Mouse (Mus musculus): ENCODE results near the gene Aaas. TPM values are rescaled to one million over a fixed set of nuclear protein-coding genes. Genes with fewer than 3 reads are reported as not detected.

Gene Aaas
- polyA plus RNA-seq (2015; fragmentation: Nextera tagmentation; extraction: Ambion mirVana): 30.4 and 49.7 TPM in 2 replicates

GRCm38 (mm10) chr15:102350138-102350941, at the start of gene Aaas:
TSS of gene Aaas (minus strand) at chr15:102350771.
- Histone ChIP-seq H3K4me1 (peaks cover 17% of the 10 kb centered on the region), H3K27ac (replicated peaks) (peak within 1 kb of the TSS; percentile 77), H3K36me3 (peaks cover 13% of the 10 kb centered on the region; the same call in 1 of the 2 replicates), H3K27me3 (replicated peaks) (no peaks in the 10 kb centered on the region), H3K9me3 (replicated peaks) (no peaks in the 10 kb centered on the region), H3K9ac (replicated peaks) (peak within 1 kb of the TSS; percentile 75), H3K4me3 (replicated peaks) (peak within 1 kb of the TSS; percentile 86), H3K4me2 (peak within 1 kb of the TSS; percentile 86)
- under 1% methylated on average over 56 of the region's 56 CpGs for WGBS
- peak; percentile 90 for ATAC-seq (ENCODE audit: low FRiP score)

GRCm38 (mm10) chr15:102399229-102400221, 49.0 kb upstream of the Aaas start:
- H3K4me2 ChIP-seq: peak overlapping the region; percentile 70
- no peaks in the 10 kb centered on the region for H3K27me3 ChIP-seq (replicated peaks)
- no peaks in the 10 kb centered on the region for H3K9me3 ChIP-seq (replicated peaks)
- WGBS: 7% methylated on average over 34 of the region's 34 CpGs
- peak overlapping the region; percentile 24 for H3K9ac ChIP-seq (replicated peaks)
- no peak; the same call in 1 of the 2 replicates for ATAC-seq (ENCODE audit: low FRiP score)
- peak overlapping the region; percentile 38 for H3K4me3 ChIP-seq (replicated peaks)
- peaks cover 8% of the 10 kb centered on the region for H3K4me1 ChIP-seq
- no peaks in the 10 kb centered on the region for H3K36me3 ChIP-seq
- peak overlapping the region; percentile 72 for H3K27ac ChIP-seq (replicated peaks)

- Histone ChIP-seq H3K9me3 (replicated peaks) (no peaks in the 10 kb centered on the region), H3K4me3 (replicated peaks) (no peak overlapping the region), H3K4me1 (peaks cover 8% of the 10 kb centered on the region), H3K36me3 (no peaks in the 10 kb centered on the region), H3K27ac (replicated peaks) (0 out of 2 replicates have a peak overlapping the region, but pooled peaks have one; percentile 72), H3K9ac (replicated peaks) (no peak overlapping the region), H3K27me3 (replicated peaks) (no peaks in the 10 kb centered on the region), H3K4me2 (peak overlapping the region; percentile 70; the same call in 1 of the 2 replicates)
- ATAC-seq (ENCODE audit: low FRiP score): no peak
- WGBS: 32% methylated on average over 5 of the region's 5 CpGs
These were observed 48.1 kb upstream of the Aaas start for GRCm38 (mm10) chr15:102398629-102399028.

- H3K27me3 ChIP-seq (replicated peaks): no peaks in the 10 kb centered on the region
- WGBS: 42% methylated on average over 3 of the region's 3 CpGs
- no peak overlapping the region for H3K27ac ChIP-seq (replicated peaks)
- H3K9me3 ChIP-seq (replicated peaks): no peaks in the 10 kb centered on the region
- H3K9ac ChIP-seq (replicated peaks): no peak overlapping the region
- ATAC-seq (ENCODE audit: low FRiP score): no peak
- no peak overlapping the region for H3K4me3 ChIP-seq (replicated peaks)
- H3K4me1 ChIP-seq: peaks cover 8% of the 10 kb centered on the region
- no peak overlapping the region for H3K4me2 ChIP-seq
- H3K36me3 ChIP-seq: no peaks in the 10 kb centered on the region
These were observed 44.5 kb upstream of the Aaas start for GRCm38 (mm10) chr15:102395061-102395460.

- no peaks in the 10 kb centered on the region for H3K27me3 ChIP-seq (replicated peaks)
- H3K9me3 ChIP-seq (replicated peaks): no peaks in the 10 kb centered on the region
- H3K4me2 ChIP-seq: no peak overlapping the region
- no peak overlapping the region for H3K4me3 ChIP-seq (replicated peaks)
- no peaks in the 10 kb centered on the region for H3K36me3 ChIP-seq
- no peak for ATAC-seq (ENCODE audit: low FRiP score)
- H3K4me1 ChIP-seq: no peaks in the 10 kb centered on the region
- H3K9ac ChIP-seq (replicated peaks): no peak overlapping the region
- H3K27ac ChIP-seq (replicated peaks): no peak overlapping the region
These were observed 43.0 kb upstream of the Aaas start for GRCm38 (mm10) chr15:102393584-102394014.

GRCm38 (mm10) chr15:102392520-102392919, 41.9 kb upstream of the Aaas start:
- WGBS: 40% methylated on average over 2 of the region's 2 CpGs
- no peak for ATAC-seq (ENCODE audit: low FRiP score)

GRCm38 (mm10) chr15:102388942-102389341, 38.4 kb upstream of the Aaas start:
- H3K4me2 ChIP-seq: no peak overlapping the region
- no peak overlapping the region for H3K9ac ChIP-seq (replicated peaks)
- H3K4me3 ChIP-seq (replicated peaks): no peak overlapping the region
- no peaks in the 10 kb centered on the region for H3K27me3 ChIP-seq (replicated peaks)
- 89% methylated on average over 3 of the region's 3 CpGs for WGBS
- ATAC-seq (ENCODE audit: low FRiP score): no peak
- H3K27ac ChIP-seq (replicated peaks): no peak overlapping the region
- no peaks in the 10 kb centered on the region for H3K4me1 ChIP-seq
- H3K36me3 ChIP-seq: no peaks in the 10 kb centered on the region
- H3K9me3 ChIP-seq (replicated peaks): no peaks in the 10 kb centered on the region

More at GRCm38 (mm10) chr15:102392520-102392919, 41.9 kb upstream of the Aaas start:
- no peaks in the 10 kb centered on the region for H3K9me3 ChIP-seq (replicated peaks)
- no peak overlapping the region for H3K27ac ChIP-seq (replicated peaks)
- H3K4me2 ChIP-seq: no peak overlapping the region
- H3K9ac ChIP-seq (replicated peaks): no peak overlapping the region
- no peaks in the 10 kb centered on the region for H3K27me3 ChIP-seq (replicated peaks)
- no peaks in the 10 kb centered on the region for H3K4me1 ChIP-seq
- H3K36me3 ChIP-seq: no peaks in the 10 kb centered on the region
- H3K4me3 ChIP-seq (replicated peaks): no peak overlapping the region

GRCm38 (mm10) chr15:102386640-102387039, 36.1 kb upstream of the Aaas start:
- Histone ChIP-seq H3K4me3 (replicated peaks) (no peak overlapping the region), H3K27me3 (replicated peaks) (no peaks in the 10 kb centered on the region), H3K36me3 (no peaks in the 10 kb centered on the region), H3K9me3 (replicated peaks) (no peaks in the 10 kb centered on the region), H3K4me2 (no peak overlapping the region), H3K4me1 (peaks cover 2% of the 10 kb centered on the region; the same call in 1 of the 2 replicates), H3K27ac (replicated peaks) (no peak overlapping the region), H3K9ac (replicated peaks) (no peak overlapping the region)
- 54% methylated on average over 9 of the region's 9 CpGs for WGBS
- no peak for ATAC-seq (ENCODE audit: low FRiP score)

GRCm38 (mm10) chr15:102383671-102384070, 33.1 kb upstream of the Aaas start:
- peaks cover 2% of the 10 kb centered on the region; the same call in 1 of the 2 replicates for H3K4me1 ChIP-seq
- 85% methylated on average over 6 of the region's 6 CpGs for WGBS
- H3K9me3 ChIP-seq (replicated peaks): no peaks in the 10 kb centered on the region
- no peak for ATAC-seq (ENCODE audit: low FRiP score)
- H3K4me2 ChIP-seq: no peak overlapping the region
- H3K4me3 ChIP-seq (replicated peaks): no peak overlapping the region
- no peak overlapping the region for H3K9ac ChIP-seq (replicated peaks)
- H3K36me3 ChIP-seq: no peaks in the 10 kb centered on the region
- no peaks in the 10 kb centered on the region for H3K27me3 ChIP-seq (replicated peaks)
- no peak overlapping the region for H3K27ac ChIP-seq (replicated peaks)

- H3K4me2 ChIP-seq: no peak overlapping the region
- H3K4me3 ChIP-seq (replicated peaks): no peak overlapping the region
- WGBS: 3% methylated on average over 7 of the region's 7 CpGs
- no peak overlapping the region for H3K9ac ChIP-seq (replicated peaks)
- H3K27ac ChIP-seq (replicated peaks): no peak overlapping the region
- no peaks in the 10 kb centered on the region for H3K9me3 ChIP-seq (replicated peaks)
- H3K27me3 ChIP-seq (replicated peaks): no peaks in the 10 kb centered on the region
- H3K36me3 ChIP-seq: no peaks in the 10 kb centered on the region
- peak; percentile 62; the same call in 1 of the 2 replicates for ATAC-seq (ENCODE audit: low FRiP score)
- peaks cover 14% of the 10 kb centered on the region for H3K4me1 ChIP-seq
These were observed 31.0 kb upstream of the Aaas start for GRCm38 (mm10) chr15:102381575-102381974.

- ATAC-seq (ENCODE audit: low FRiP score): no peak
- no peak overlapping the region for H3K27ac ChIP-seq (replicated peaks)
- no peaks in the 10 kb centered on the region for H3K27me3 ChIP-seq (replicated peaks)
- H3K4me1 ChIP-seq: peaks cover 20% of the 10 kb centered on the region
- no peaks in the 10 kb centered on the region for H3K9me3 ChIP-seq (replicated peaks)
- WGBS: 6% methylated on average over 10 of the region's 10 CpGs
- peak overlapping the region; percentile 87 for H3K4me2 ChIP-seq
- H3K4me3 ChIP-seq (replicated peaks): peak overlapping the region; percentile 58; the same call in 1 of the 2 replicates
- H3K36me3 ChIP-seq: no peaks in the 10 kb centered on the region
- H3K9ac ChIP-seq (replicated peaks): no peak overlapping the region
These were observed 27.3 kb upstream of the Aaas start for GRCm38 (mm10) chr15:102377810-102378262.

Data from neural tube, embryonic 15.5 days (tissue).